Mouse (Mus musculus): ENCODE measurements around the gene Vmn2r107. TPM values are rescaled to one million over a fixed set of nuclear protein-coding genes. Genes with fewer than 3 reads are reported as not detected.

Vmn2r107 gene
- not detected for total RNA-seq (2018; cell fraction: chromatin; rRNA removed)
- total RNA-seq (2018; cell fraction: cytosol; rRNA removed) = not detected
- not detected for total RNA-seq (2018; cell fraction: nucleus; rRNA removed)
- not detected in 3 replicates for polyA plus RNA-seq (2018)

DNA sequence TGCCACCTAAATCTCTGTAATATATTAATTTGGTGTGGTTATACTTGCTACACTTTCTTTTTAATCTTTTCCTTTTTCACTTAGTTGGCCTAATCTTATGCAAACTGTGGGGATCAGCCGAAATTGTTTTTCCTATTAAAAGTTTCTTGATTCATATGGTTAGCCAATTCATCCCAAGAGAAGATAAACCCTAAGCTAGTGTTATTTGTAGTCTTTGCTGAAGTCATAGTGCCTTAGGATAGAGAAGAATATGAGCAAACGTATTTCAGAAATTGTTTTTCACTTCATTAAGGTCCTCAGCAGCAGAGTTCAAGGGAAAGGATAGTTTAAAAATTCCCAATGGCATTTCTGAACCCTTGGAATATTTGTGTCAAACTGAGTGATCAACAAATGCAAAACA, at the start of gene Vmn2r107:
TSS of gene Vmn2r107 (plus strand) at position 301 of the 400 bp plus-strand sequence.
- Histone ChIP-seq H3K4me3 (ENCODE audit: inconsistent target) (no peak within 1 kb of the TSS), H3K27ac (no peak within 1 kb of the TSS), H3K36me3 (ENCODE audit: inconsistent target) (no peaks in the 10 kb centered on the region), H3K79me2 (ENCODE audit: inconsistent target) (no peaks in the 10 kb centered on the region)
- WGBS (ENCODE audit: missing documents) = 51% methylated on average over 2 of the region's 2 CpGs

DNA sequence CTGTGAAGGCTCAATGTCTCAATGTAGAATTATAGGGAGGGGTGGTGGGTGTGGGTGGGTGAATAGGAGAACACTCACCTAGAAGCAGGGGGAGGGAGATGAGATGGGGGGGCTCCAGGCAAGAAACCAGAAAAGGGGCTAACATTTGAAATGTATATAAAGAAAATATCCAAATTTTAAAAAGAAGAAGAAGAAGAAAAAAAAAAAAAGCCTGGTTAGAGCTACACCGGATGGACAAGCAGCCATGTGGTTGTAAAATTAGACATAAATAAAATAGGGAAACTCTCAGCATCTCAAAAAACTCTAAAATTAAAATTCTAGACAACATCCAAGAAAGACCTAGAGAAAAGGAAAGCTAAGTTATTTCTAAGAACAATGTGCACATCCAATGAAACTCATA, 39.3 kb upstream of the Vmn2r107 start:
- 56% methylated on average over 1 of the region's 1 CpGs for WGBS (ENCODE audit: missing documents)
- H3K27ac ChIP-seq = no peak overlapping the region

DNA sequence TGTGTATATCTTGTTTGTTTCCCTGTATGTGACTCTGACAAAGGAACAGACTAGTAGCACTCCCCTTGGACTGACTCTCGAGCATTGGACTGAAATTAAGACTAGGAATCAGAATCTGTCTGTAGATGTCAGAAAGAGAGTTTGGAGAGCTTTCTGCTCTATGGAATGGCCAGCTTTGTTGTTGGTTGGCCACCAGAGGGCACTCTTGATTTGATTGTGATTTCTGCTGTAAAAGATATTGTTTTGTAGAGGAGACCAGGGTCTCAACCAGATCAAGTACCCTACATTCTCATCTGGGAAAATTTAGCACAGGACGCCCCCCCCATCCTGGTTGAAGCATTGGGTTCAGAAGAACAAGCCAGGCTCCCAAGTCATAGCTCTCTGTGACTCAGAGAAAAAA, 54.1 kb downstream of the Vmn2r107 start:
- Histone ChIP-seq H3K36me3 (ENCODE audit: inconsistent target) (no peaks in the 10 kb centered on the region), H3K4me3 (ENCODE audit: inconsistent target) (no peak overlapping the region)
- 26% methylated on average over 2 of the region's 2 CpGs for WGBS (ENCODE audit: missing documents)

More for the DNA sequence above, 39.3 kb upstream of the Vmn2r107 start:
- no peak overlapping the region for H3K4me3 ChIP-seq (ENCODE audit: inconsistent target)
- no peaks in the 10 kb centered on the region for H3K36me3 ChIP-seq (ENCODE audit: inconsistent target)
- H3K79me2 ChIP-seq (ENCODE audit: inconsistent target) = no peaks in the 10 kb centered on the region

DNA sequence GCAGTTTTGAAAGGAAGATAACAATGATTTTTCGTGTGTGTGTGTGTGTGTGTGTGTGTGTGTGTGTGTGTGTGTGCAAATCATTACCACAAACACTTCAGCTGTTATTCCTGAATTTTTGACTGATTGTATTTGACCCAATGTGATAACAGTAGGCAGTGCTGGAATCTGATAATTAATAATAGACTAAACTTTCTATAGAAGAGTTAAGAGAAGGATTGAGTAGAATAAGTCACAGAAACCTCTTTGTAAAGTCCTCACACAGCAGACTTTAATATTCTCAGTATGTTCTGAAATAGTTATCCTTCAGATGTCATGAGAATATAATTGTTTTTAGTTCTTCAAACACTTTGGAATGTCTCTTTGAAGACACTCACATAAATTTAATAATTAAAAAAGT, 68.8 kb downstream of the Vmn2r107 start, which contains the start of gene Vmn1r224:
TSS of gene Vmn1r224 (plus strand) at position 301 of the 400 bp plus-strand sequence.
- no peak within 1 kb of the TSS for H3K4me3 ChIP-seq (ENCODE audit: inconsistent target)
- H3K36me3 ChIP-seq (ENCODE audit: inconsistent target) = no peaks in the 10 kb centered on the region
- H3K27ac ChIP-seq = no peak within 1 kb of the TSS
- H3K79me2 ChIP-seq (ENCODE audit: inconsistent target) = no peaks in the 10 kb centered on the region
- WGBS (ENCODE audit: missing documents) = no CpG with 5 or more reads among the region's 1 CpGs

More for the DNA sequence above, 54.1 kb downstream of the Vmn2r107 start:
- H3K27ac ChIP-seq = no peak overlapping the region
- H3K79me2 ChIP-seq (ENCODE audit: inconsistent target) = no peaks in the 10 kb centered on the region

Other genes starting within 250 kb of the Vmn2r107 start
- not detected in 3 replicates for gene Fpr-rs7, start 231.0 kb upstream of the Vmn2r107 start, polyA plus RNA-seq (2018)
- gene Fpr-rs6, start 162.1 kb upstream of the Vmn2r107 start, polyA plus RNA-seq (2018) = not detected in 3 replicates
- not detected in 3 replicates for gene Vmn2r105, start 110.2 kb upstream of the Vmn2r107 start, polyA plus RNA-seq (2018)
- gene Vmn2r106, start 59.7 kb upstream of the Vmn2r107 start, polyA plus RNA-seq (2018) = not detected in 3 replicates
- gene Vmn1r224, start 68.9 kb downstream of the Vmn2r107 start, polyA plus RNA-seq (2018) = not detected in 3 replicates
- not detected in 3 replicates for gene Vmn2r108, start 136.1 kb downstream of the Vmn2r107 start, polyA plus RNA-seq (2018)
- gene Vmn1r225, start 152.9 kb downstream of the Vmn2r107 start, polyA plus RNA-seq (2018) = not detected in 3 replicates
- gene Vmn2r109, start 219.5 kb downstream of the Vmn2r107 start, polyA plus RNA-seq (2018) = not detected in 3 replicates

All from macrophage (primary cell).